Mouse (Mus musculus) cerebellum, adult 18-20 months (tissue): ENCODE data around the gene Slc38a6.

Experiments used
- DNase-seq, 2 experiments: peaks; one replicate each; pipeline ENCODE4 v3.0.0; 2021

Slc38a6 gene

GRCm38 (mm10) chr12:73394571-73394970, 108.0 kb downstream of the Slc38a6 start:
- no peak for DNase-seq

- DNase-seq: no peak
Observed at GRCm38 (mm10) chr12:73399426-73399825, 112.8 kb downstream of the Slc38a6 start.

GRCm38 (mm10) chr12:73400481-73401025, 114.0 kb downstream of the Slc38a6 start:
- no peak for DNase-seq

GRCm38 (mm10) chr12:73401520-73402130, 115.0 kb downstream of the Slc38a6 start:
- DNase-seq: no peak

- DNase-seq: no peak
Observed at GRCm38 (mm10) chr12:73402137-73402712, 115.6 kb downstream of the Slc38a6 start.

- no peak for DNase-seq
Observed at GRCm38 (mm10) chr12:73402851-73403665, 116.5 kb downstream of the Slc38a6 start.
